Mouse (Mus musculus): ENCODE results near the gene Tmtc1. TPM values are rescaled to one million over a fixed set of nuclear protein-coding genes. Genes with fewer than 3 reads are reported as not detected.
A peak's percentile ranks its signal among the peaks of the same experiment; 100 is the strongest.

Tmtc1 gene
- polyA plus RNA-seq, 1 experiment from 2014 or later: 0.76 TPM

GRCm38 (mm10) chr6:148448151-148448550, 4.0 kb upstream of the Tmtc1 start:
- Histone ChIP-seq H3K4me3 (no peak overlapping the region), H3K27ac (replicated peaks) (no peak overlapping the region), H3K27me3 (replicated peaks; ENCODE audit: low read depth, poor library complexity, severe bottlenecking) (peaks cover 41% of the 10 kb centered on the region), H3K4me1 (peaks cover 19% of the 10 kb centered on the region), H3K36me3 (replicated peaks) (no peaks in the 10 kb centered on the region), H3K9me3 (peaks cover 4% of the 10 kb centered on the region; the same call in 1 of the 2 replicates)
- WGBS: 63% methylated on average over 3 of the region's 3 CpGs
- DNase-seq (ENCODE audit: low spot score): no peak

DNA sequence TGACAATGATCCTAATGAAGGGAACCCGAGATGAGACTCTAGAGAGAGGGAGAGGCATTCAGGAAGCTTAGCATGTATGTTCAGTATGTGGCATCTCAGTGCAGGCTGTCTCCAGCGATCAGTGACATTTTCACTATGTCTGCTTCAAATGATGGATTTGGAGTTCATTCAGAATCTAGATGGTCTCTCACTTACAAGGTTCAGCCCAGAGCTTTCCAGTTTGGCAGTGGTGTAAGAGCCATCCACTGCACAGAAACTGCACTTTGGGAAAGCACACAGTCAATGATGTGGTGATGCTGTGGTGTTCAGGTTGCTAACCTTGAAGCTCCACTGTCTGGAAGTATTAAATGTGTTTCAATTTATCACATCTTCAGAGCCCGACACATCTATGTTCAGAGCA, 1.9 kb upstream of the Tmtc1 start:
- DNase-seq (ENCODE audit: low spot score): no peak
- H3K4me3 ChIP-seq: no peak overlapping the region
- peaks cover 4% of the 10 kb centered on the region; the same call in 1 of the 2 replicates for H3K9me3 ChIP-seq
- no peaks in the 10 kb centered on the region for H3K36me3 ChIP-seq (replicated peaks)
- peaks cover 32% of the 10 kb centered on the region for H3K4me1 ChIP-seq
- WGBS: 65% methylated on average over 3 of the region's 3 CpGs
- no peak overlapping the region for H3K27ac ChIP-seq (replicated peaks)
- H3K27me3 ChIP-seq (replicated peaks; ENCODE audit: low read depth, poor library complexity, severe bottlenecking): peaks cover 62% of the 10 kb centered on the region

DNA sequence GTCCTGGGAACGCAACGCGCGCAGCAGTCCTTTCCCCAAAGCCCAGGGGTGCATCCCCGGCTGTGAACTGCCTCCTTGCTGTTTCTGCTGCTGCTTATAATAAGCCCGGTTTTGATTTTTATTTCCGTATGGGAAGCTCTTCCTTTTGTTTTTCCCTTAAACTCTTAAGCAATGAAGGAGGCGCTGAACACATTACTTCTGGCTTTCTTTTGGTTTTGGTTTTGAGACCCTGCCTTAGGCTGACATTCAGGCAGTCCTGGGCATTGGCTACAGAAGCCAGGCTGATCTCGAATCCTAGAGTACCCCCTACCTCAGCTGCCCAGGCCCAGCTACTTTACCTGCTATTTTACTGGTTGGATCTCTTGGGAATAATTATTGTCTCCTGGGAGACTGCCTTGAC, 607 bp upstream of the Tmtc1 start:
- Histone ChIP-seq H3K9me3 (peaks cover 4% of the 10 kb centered on the region; the same call in 1 of the 2 replicates), H3K27ac (replicated peaks) (no peak overlapping the region), H3K36me3 (replicated peaks) (no peaks in the 10 kb centered on the region), H3K4me3 (peak overlapping the region; percentile 77), H3K4me1 (peaks cover 32% of the 10 kb centered on the region), H3K27me3 (replicated peaks; ENCODE audit: low read depth, poor library complexity, severe bottlenecking) (peaks cover 71% of the 10 kb centered on the region)
- 3% methylated on average over 9 of the region's 9 CpGs for WGBS
- no peak for DNase-seq (ENCODE audit: low spot score)

- peaks cover 2% of the 10 kb centered on the region; the same call in 1 of the 2 replicates for H3K9me3 ChIP-seq
- no peaks in the 10 kb centered on the region for H3K36me3 ChIP-seq (replicated peaks)
- H3K27me3 ChIP-seq (replicated peaks; ENCODE audit: low read depth, poor library complexity, severe bottlenecking): peaks cover 71% of the 10 kb centered on the region
- 2% methylated on average over 15 of the region's 15 CpGs for WGBS
- no peak overlapping the region for H3K27ac ChIP-seq (replicated peaks)
- peak overlapping the region; percentile 77 for H3K4me3 ChIP-seq
- H3K4me1 ChIP-seq: peaks cover 36% of the 10 kb centered on the region
- DNase-seq (ENCODE audit: low spot score): no peak
Observed at GRCm38 (mm10) chr6:148443291-148443725, 881 bp downstream of the Tmtc1 start.

GRCm38 (mm10) chr6:148442671-148443290, 1.4 kb downstream of the Tmtc1 start:
- 1% methylated on average over 27 of the region's 27 CpGs for WGBS
- no peaks in the 10 kb centered on the region for H3K36me3 ChIP-seq (replicated peaks)
- no peaks in the 10 kb centered on the region for H3K9me3 ChIP-seq
- H3K27ac ChIP-seq (replicated peaks): 0 out of 2 replicates have a peak overlapping the region, but pooled peaks have one; percentile 16
- peak overlapping the region; percentile 77 for H3K4me3 ChIP-seq
- H3K4me1 ChIP-seq: peaks cover 36% of the 10 kb centered on the region
- peaks cover 71% of the 10 kb centered on the region for H3K27me3 ChIP-seq (replicated peaks; ENCODE audit: low read depth, poor library complexity, severe bottlenecking)
- DNase-seq (ENCODE audit: low spot score): peak; percentile 53

DNA sequence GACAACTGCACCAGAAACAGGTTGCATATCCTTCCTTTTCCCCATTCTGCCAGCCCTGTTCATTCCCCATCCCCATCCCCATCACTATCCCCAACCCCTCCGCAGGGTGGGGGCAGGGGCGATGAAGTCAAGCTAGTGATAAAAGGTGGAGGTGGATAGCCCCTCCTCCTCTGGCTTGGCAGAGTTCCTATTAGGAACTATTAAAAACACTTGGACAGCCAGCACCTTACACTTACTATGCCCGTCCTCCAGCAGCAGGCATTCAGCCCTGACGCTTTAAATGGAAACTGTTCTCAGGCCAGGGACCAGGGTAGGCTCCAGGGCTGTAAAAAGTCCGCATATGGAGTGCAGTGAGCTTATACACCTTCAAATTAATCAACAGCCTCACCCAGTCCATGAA, 2.3 kb downstream of the Tmtc1 start:
- Histone ChIP-seq H3K9me3 (no peaks in the 10 kb centered on the region), H3K27me3 (replicated peaks; ENCODE audit: low read depth, poor library complexity, severe bottlenecking) (peaks cover 66% of the 10 kb centered on the region), H3K27ac (replicated peaks) (no peak overlapping the region), H3K36me3 (replicated peaks) (no peaks in the 10 kb centered on the region), H3K4me3 (peak overlapping the region; percentile 77; the same call in 1 of the 2 replicates), H3K4me1 (peaks cover 36% of the 10 kb centered on the region)
- peak; percentile 21 for DNase-seq (ENCODE audit: low spot score)
- 10% methylated on average over 5 of the region's 5 CpGs for WGBS

DNA sequence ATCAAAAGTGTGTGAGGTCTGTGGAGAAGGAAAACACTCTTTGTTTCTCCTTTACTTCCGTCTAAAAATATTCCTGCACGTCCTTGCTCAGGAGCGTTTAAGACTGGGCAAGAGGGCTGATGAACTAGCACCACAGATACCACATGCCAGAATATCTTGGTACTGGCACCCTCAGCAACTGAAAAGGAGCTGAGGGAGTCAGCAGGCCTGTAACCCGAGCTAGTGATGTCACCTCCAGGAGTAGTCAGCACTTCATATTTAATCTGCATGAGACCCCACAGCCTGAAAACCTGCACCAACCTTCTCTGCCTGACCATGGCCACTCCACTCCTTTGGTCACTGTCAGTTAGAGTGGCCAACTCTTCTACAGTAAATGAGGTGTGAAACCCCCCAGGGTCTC, 5.1 kb downstream of the Tmtc1 start:
- Histone ChIP-seq H3K27ac (replicated peaks) (no peak overlapping the region), H3K27me3 (replicated peaks; ENCODE audit: low read depth, poor library complexity, severe bottlenecking) (peaks cover 39% of the 10 kb centered on the region), H3K36me3 (replicated peaks) (no peaks in the 10 kb centered on the region), H3K9me3 (no peaks in the 10 kb centered on the region), H3K4me1 (peaks cover 27% of the 10 kb centered on the region), H3K4me3 (no peak overlapping the region)
- WGBS: 77% methylated on average over 4 of the region's 4 CpGs
- no peak for DNase-seq (ENCODE audit: low spot score)

DNA sequence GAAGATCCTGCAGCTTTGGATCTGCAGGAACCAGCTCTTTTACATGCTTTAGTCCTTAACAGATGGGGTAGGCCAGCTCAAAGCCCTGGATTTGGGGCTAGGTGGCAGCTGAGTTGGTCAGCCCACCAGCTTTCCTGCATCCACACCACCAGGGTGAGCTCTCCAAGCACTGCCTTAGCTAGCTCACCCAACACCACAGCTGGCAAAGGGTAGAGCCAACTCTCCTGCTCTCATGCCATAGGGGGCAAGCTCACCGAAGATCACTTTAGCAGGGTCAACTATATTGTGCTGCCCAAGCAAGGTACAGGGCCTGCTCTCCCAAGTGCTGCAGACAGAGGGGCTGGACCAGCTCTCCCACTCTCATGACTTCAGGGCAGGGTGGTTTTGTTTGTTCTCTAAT, 6.6 kb downstream of the Tmtc1 start:
- H3K4me1 ChIP-seq: peaks cover 12% of the 10 kb centered on the region
- H3K36me3 ChIP-seq (replicated peaks): no peaks in the 10 kb centered on the region
- no peak overlapping the region for H3K27ac ChIP-seq (replicated peaks)
- 97% methylated on average over 1 of the region's 1 CpGs for WGBS
- no peaks in the 10 kb centered on the region for H3K9me3 ChIP-seq
- H3K4me3 ChIP-seq: no peak overlapping the region
- peaks cover 24% of the 10 kb centered on the region for H3K27me3 ChIP-seq (replicated peaks; ENCODE audit: low read depth, poor library complexity, severe bottlenecking)
- no peak for DNase-seq (ENCODE audit: low spot score)

GRCm38 (mm10) chr6:148436441-148437001, 7.7 kb downstream of the Tmtc1 start:
- no peak overlapping the region for H3K27ac ChIP-seq (replicated peaks)
- H3K4me1 ChIP-seq: peaks cover 5% of the 10 kb centered on the region; the same call in 1 of the 2 replicates
- no peak overlapping the region for H3K4me3 ChIP-seq
- 84% methylated on average over 7 of the region's 7 CpGs for WGBS
- no peaks in the 10 kb centered on the region for H3K36me3 ChIP-seq (replicated peaks)
- H3K27me3 ChIP-seq (replicated peaks; ENCODE audit: low read depth, poor library complexity, severe bottlenecking): peaks cover 13% of the 10 kb centered on the region
- H3K9me3 ChIP-seq: no peaks in the 10 kb centered on the region
- no peak for DNase-seq (ENCODE audit: low spot score)

DNA sequence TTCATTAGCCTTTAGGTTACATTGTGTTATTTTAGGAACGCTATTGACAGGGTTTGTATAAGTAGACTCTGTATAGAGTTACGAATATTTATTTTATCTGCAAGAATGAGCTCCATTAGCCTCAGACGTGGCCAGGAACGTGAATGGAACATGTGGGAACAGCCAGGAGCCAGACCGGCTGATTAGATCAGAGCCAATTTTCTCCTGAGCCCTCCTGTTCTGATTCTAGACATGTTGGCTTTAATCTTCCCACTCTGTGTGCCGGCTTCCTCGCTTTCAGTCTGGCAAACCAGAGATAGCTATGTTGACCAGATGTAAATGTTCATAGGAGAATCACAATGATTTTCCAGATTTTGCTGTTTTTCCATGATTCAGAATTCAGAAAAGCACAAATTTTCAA, 22.6 kb downstream of the Tmtc1 start:
- 52% methylated on average over 7 of the region's 7 CpGs for WGBS
- H3K4me3 ChIP-seq: no peak overlapping the region
- H3K4me1 ChIP-seq: peaks cover 17% of the 10 kb centered on the region
- H3K27me3 ChIP-seq (replicated peaks; ENCODE audit: low read depth, poor library complexity, severe bottlenecking): no peaks in the 10 kb centered on the region
- no peaks in the 10 kb centered on the region for H3K36me3 ChIP-seq (replicated peaks)
- no peak overlapping the region for H3K27ac ChIP-seq (replicated peaks)
- DNase-seq (ENCODE audit: low spot score): peak; percentile 30
- no peaks in the 10 kb centered on the region for H3K9me3 ChIP-seq

- H3K36me3 ChIP-seq (replicated peaks): no peaks in the 10 kb centered on the region
- no peak overlapping the region for H3K4me3 ChIP-seq
- WGBS: 87% methylated on average over 6 of the region's 6 CpGs
Observed at GRCm38 (mm10) chr6:148420387-148420786, 23.8 kb downstream of the Tmtc1 start.

GRCm38 (mm10) chr6:148416597-148416996, 27.6 kb downstream of the Tmtc1 start:
- 71% methylated on average over 2 of the region's 2 CpGs for WGBS
- H3K9me3 ChIP-seq: no peaks in the 10 kb centered on the region
- no peak overlapping the region for H3K27ac ChIP-seq (replicated peaks)
- no peak overlapping the region for H3K4me3 ChIP-seq
- no peaks in the 10 kb centered on the region for H3K27me3 ChIP-seq (replicated peaks; ENCODE audit: low read depth, poor library complexity, severe bottlenecking)
- no peaks in the 10 kb centered on the region for H3K36me3 ChIP-seq (replicated peaks)
- peaks cover 11% of the 10 kb centered on the region for H3K4me1 ChIP-seq
- no peak for DNase-seq (ENCODE audit: low spot score)

More at GRCm38 (mm10) chr6:148420387-148420786, 23.8 kb downstream of the Tmtc1 start:
- H3K27ac ChIP-seq (replicated peaks): no peak overlapping the region
- DNase-seq (ENCODE audit: low spot score): no peak
- H3K9me3 ChIP-seq: no peaks in the 10 kb centered on the region
- H3K4me1 ChIP-seq: peaks cover 17% of the 10 kb centered on the region
- H3K27me3 ChIP-seq (replicated peaks; ENCODE audit: low read depth, poor library complexity, severe bottlenecking): no peaks in the 10 kb centered on the region

DNA sequence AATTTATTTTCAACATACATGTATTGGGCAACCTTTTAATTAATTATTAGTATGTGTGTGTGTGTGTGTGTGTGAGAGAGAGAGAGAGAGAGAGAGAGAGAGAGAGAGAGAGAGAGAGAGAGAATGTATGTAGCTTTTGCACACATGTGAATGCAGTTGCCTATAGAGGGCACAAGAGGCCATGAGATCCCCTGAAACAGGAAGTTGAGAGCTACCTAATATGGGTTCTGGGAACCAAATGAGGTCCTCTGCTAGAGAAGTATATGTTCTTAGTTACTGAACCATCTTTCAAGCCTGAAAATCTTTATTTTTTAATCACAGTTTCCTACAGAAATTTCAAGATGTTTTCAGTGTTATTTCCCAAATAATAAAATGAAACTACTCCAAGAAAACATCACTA, 30.6 kb downstream of the Tmtc1 start:
- Histone ChIP-seq H3K4me3 (no peak overlapping the region), H3K9me3 (no peaks in the 10 kb centered on the region), H3K36me3 (replicated peaks) (no peaks in the 10 kb centered on the region), H3K4me1 (no peaks in the 10 kb centered on the region), H3K27ac (replicated peaks) (no peak overlapping the region), H3K27me3 (replicated peaks; ENCODE audit: low read depth, poor library complexity, severe bottlenecking) (no peaks in the 10 kb centered on the region)
- no peak for DNase-seq (ENCODE audit: low spot score)

Measured in embryonic facial prominence, embryonic 10.5 days (tissue).